Comparison of ENCODE assay signal across 27 mouse cellular contexts in genomic region chr13:109706141-109706540, GRCm38 (mm10).
"Had no signal": no experiment of that assay in that cellular context is flagged by ENCODE, and none has a peak within 500 bp of the region (broad histone marks: within the 10 kb centered on the region; RNA-seq: fewer than 3 reads in every experiment).

No protein-coding gene starts in this region.

- H3K27ac ChIP-seq: heart, adult 2 months; heart, embryonic 13.5 days; heart, embryonic 15.5 days; hindbrain, embryonic 13.5 days; hindbrain, embryonic 15.5 days; hindbrain, postnatal 0 days; kidney, embryonic 15.5 days; kidney, postnatal 0 days; limb, embryonic 10.5 days; limb, embryonic 12.5 days; liver, embryonic 13.5 days; liver, embryonic 15.5 days had no signal

- H3K9ac ChIP-seq: heart, embryonic 13.5 days; heart, embryonic 15.5 days; hindbrain, embryonic 13.5 days; hindbrain, embryonic 15.5 days; kidney, embryonic 15.5 days; limb, embryonic 12.5 days; liver, embryonic 13.5 days; liver, embryonic 15.5 days had no signal

- ATAC-seq: hindbrain, postnatal 0 days; intestine, postnatal 0 days had no signal

- DNase-seq: gastrocnemius, postnatal 14 days; gastrocnemius, postnatal 36 days; heart, adult 11 months; heart, adult 2 months; heart, postnatal 14 days; heart, postnatal 36 days; kidney, adult 2 months; kidney, adult 9 months; kidney, postnatal 14 days; kidney, postnatal 36 days; layer of hippocampus, adult 9-11 months; layer of hippocampus, postnatal 36 days; liver; liver, embryonic 13.5 days had no signal

- H3K4me3 ChIP-seq: heart, adult 2 months; heart, embryonic 13.5 days; heart, embryonic 15.5 days; hindbrain, embryonic 13.5 days; hindbrain, embryonic 15.5 days; kidney, embryonic 15.5 days; limb, embryonic 10.5 days; limb, embryonic 12.5 days; liver, embryonic 13.5 days; liver, embryonic 15.5 days had no signal

- H3K27me3 ChIP-seq: heart, embryonic 13.5 days; heart, embryonic 15.5 days; hindbrain, embryonic 13.5 days; hindbrain, embryonic 15.5 days; kidney, embryonic 15.5 days; limb, embryonic 12.5 days; liver, embryonic 13.5 days; liver, embryonic 15.5 days had no signal

- H3K4me2 ChIP-seq: heart, embryonic 11.5 days; heart, embryonic 13.5 days; heart, embryonic 15.5 days; hindbrain, embryonic 13.5 days; hindbrain, embryonic 15.5 days; kidney, embryonic 15.5 days; limb, embryonic 12.5 days; liver, embryonic 11.5 days; liver, embryonic 13.5 days; liver, embryonic 15.5 days had no signal

- H3K36me3 ChIP-seq: heart, embryonic 13.5 days; heart, embryonic 15.5 days; hindbrain, embryonic 13.5 days; hindbrain, embryonic 15.5 days; kidney, embryonic 15.5 days; limb, embryonic 10.5 days; limb, embryonic 12.5 days had no signal

- H3K9me3 ChIP-seq: heart, embryonic 13.5 days; heart, embryonic 15.5 days; hindbrain, embryonic 13.5 days; hindbrain, embryonic 15.5 days; kidney, embryonic 15.5 days; limb, embryonic 10.5 days; limb, embryonic 12.5 days; liver, embryonic 13.5 days; liver, embryonic 15.5 days had no signal

- H3K4me1 ChIP-seq: kidney, embryonic 15.5 days; limb, embryonic 12.5 days had no signal
